Mouse (Mus musculus): ENCODE data around the gene Cldn4. TPM values are rescaled to one million over a fixed set of nuclear protein-coding genes. Genes with fewer than 3 reads are reported as not detected.

Cldn4 gene
- not detected for total RNA-seq (2021)

GRCm38 (mm10) chr5:134946857-134947255, at the start of gene Cldn4:
TSS of gene Cldn4 (minus strand) at chr5:134946934.
- no peak for DNase-seq (ENCODE audit: extremely low spot score in 1 of 2, low spot score in 2 of 2)
- intact Hi-C loops (cut with DNase I), result no loop called here

DNA sequence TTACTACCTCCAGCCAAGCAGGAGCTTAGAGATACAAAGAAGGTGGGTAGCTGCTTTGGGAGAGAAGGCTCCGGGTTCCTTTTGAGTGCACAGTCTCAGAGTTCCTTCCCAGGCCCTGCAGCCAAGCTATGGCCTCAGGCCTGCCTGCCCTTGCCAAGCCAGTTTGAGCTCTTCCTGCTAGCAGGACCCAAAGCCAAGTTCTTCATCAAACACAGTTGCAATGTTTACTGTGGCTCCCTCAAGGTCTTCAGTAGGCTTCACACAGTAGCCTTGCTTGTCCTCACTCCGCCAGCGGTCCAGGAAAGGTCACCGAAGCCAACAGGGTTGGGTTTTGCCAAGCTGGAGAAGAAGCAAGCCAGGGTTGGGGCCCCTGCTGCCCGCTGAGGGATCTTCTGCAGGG, 45.8 kb upstream of the Cldn4 start:
- no peak for DNase-seq (ENCODE audit: extremely low spot score in 1 of 2, low spot score in 2 of 2)
- intact Hi-C loops (cut with DNase I), result no loop called here

GRCm38 (mm10) chr5:134989741-134990140, 43.0 kb upstream of the Cldn4 start:
- DNase-seq (ENCODE audit: extremely low spot score in 1 of 2, low spot score in 2 of 2), result no peak
- intact Hi-C loops (cut with DNase I), result no loop called here

DNA sequence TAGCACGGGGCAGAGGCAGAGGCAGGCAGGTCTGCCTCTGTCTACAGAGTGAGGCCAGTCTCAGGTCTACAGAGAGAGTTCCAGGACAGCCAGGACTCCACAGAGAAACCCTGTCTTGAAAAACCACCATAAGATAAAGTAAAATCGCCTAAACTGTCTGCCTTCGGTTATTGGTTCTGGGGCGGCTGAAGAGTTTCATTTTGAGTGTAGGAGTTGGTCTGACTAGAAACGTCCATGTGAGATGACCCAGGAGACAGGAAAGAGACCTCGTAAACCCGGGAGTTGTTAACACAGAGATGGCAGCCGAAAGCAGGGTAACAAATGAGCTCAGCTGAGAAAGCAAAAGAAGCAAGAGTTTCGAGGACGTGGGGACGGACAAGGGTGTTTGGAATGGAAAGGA, 42.4 kb upstream of the Cldn4 start:
- intact Hi-C loops (cut with DNase I), result no loop called here
- DNase-seq (ENCODE audit: extremely low spot score in 1 of 2, low spot score in 2 of 2), result no peak

- peak in 1 of 2 experiments; percentile 49 for DNase-seq (ENCODE audit: extremely low spot score in 1 of 2, low spot score in 2 of 2)
- intact Hi-C loops (cut with DNase I), result no loop called here
These were observed 39.8 kb upstream of the Cldn4 start for GRCm38 (mm10) chr5:134986298-134987268.

DNA sequence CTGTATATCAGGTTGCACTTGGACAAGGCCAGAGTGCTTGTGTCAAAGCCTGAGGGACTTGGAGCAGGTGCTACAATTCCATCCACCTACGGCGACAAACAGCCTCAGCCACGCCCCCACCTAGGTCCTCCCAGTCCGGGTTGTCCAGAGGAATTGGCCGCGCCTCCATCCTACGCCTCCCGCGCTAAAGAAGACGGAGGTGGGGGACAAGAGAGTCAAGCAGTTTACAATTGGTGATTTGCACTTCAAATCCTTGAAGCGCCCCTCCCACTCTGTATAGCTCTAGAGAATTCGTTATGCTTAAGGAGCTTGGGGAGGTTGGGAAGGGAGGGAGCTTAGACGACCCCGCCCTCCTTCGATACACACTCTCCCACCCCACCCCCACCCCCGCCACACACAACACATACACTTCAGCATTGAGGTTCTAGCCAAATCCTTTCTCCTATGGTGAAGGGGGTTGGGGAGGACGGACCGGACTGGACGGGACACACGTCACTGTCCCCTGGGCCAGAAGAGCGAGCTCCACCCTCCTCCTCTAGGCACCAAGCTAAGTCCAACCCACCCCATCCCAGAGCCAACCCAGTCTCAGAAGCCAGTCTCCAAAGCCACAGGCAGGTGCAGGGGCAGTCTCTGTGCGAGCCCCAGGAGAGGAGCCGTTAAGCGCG, 39.0 kb upstream of the Cldn4 start, which contains the start of gene Cldn3:
Gene Cldn3 (plus strand): TSS at position 582 of the 665 bp plus-strand sequence.
- intact Hi-C loops (cut with DNase I), result no loop called here
- DNase-seq (ENCODE audit: extremely low spot score in 1 of 2, low spot score in 2 of 2), result peak in 1 of 2 experiments; percentile 39

DNA sequence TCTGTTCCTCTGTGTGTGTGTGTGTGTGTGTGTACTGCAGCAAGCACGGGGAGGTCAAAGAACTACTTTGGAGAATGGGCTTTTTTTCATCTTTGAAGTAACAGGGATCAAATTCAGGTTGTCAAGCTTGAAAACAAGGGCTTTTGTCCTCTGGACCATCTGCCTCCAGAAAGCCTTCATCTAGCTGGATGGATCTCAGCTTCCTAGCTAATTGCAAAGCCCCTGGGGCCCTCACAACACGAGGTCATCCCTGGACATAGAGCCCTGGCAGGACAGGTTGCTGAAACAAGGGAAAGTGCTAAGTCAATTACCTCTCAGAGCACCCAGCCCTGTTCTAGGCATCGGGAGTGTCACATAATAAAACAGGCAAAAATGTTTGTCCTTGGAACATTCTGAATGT, 37.0 kb upstream of the Cldn4 start:
- intact Hi-C loops (cut with DNase I), result no loop called here
- DNase-seq (ENCODE audit: extremely low spot score in 1 of 2, low spot score in 2 of 2), result no peak

DNA sequence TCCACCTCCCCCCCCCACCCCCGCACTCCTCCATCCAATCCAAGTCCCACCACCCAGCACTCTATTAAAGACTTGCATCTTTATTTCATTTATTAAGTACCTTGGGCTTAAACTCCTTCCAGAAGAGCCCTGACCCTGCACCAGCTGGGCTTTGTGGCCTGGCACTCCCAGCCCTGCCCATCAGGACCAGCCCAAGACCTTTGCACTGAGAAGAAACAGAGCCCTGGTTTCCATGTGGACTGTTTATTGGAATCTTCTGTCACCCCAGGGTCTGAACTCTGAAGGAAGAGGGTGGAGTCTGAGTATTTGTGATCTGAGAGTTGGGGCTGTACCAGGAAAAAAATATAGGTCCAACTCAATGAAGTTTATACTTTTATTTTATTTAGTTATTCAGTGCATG, 36.4 kb upstream of the Cldn4 start:
- DNase-seq (ENCODE audit: extremely low spot score in 1 of 2, low spot score in 2 of 2), result no peak
- intact Hi-C loops (cut with DNase I), result no loop called here

DNA sequence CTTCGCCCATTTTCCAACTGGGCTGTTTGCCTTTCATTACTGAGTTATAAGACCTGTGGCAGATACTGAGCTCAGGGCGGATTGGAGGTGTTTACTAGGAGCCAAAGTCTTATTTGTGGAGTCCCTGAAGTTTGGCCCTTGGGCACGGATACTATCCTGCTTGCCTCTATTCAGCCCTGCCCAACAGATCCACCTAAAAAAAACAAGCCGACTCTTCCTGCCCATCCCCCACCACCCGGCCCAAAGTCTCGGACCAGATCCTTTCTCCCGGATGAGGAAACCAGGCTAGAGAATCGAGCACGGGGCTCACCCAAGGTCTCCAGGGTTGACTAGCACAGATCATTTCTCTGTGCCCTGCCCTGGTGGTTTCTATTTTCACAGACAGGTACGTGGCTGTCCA, 34.4 kb upstream of the Cldn4 start:
- intact Hi-C loops (cut with DNase I), result no loop called here
- DNase-seq (ENCODE audit: extremely low spot score in 1 of 2, low spot score in 2 of 2), result no peak

- DNase-seq (ENCODE audit: extremely low spot score in 1 of 2, low spot score in 2 of 2), result no peak
- intact Hi-C loops (cut with DNase I), result no loop called here
These were observed 31.1 kb upstream of the Cldn4 start for GRCm38 (mm10) chr5:134977837-134978236.

- DNase-seq (ENCODE audit: extremely low spot score in 1 of 2, low spot score in 2 of 2), result no peak
- intact Hi-C loops (cut with DNase I), result no loop called here
These were observed 30.0 kb upstream of the Cldn4 start for GRCm38 (mm10) chr5:134976577-134977250.

GRCm38 (mm10) chr5:134976164-134976563, 29.4 kb upstream of the Cldn4 start:
- intact Hi-C loops (cut with DNase I), result no loop called here
- no peak for DNase-seq (ENCODE audit: extremely low spot score in 1 of 2, low spot score in 2 of 2)

GRCm38 (mm10) chr5:134974921-134975320, 28.2 kb upstream of the Cldn4 start:
- intact Hi-C loops (cut with DNase I), result no loop called here
- no peak for DNase-seq (ENCODE audit: extremely low spot score in 1 of 2, low spot score in 2 of 2)

- no peak for DNase-seq (ENCODE audit: extremely low spot score in 1 of 2, low spot score in 2 of 2)
- intact Hi-C loops (cut with DNase I), result no loop called here
These were observed 27.6 kb upstream of the Cldn4 start for GRCm38 (mm10) chr5:134974294-134974693.

DNA sequence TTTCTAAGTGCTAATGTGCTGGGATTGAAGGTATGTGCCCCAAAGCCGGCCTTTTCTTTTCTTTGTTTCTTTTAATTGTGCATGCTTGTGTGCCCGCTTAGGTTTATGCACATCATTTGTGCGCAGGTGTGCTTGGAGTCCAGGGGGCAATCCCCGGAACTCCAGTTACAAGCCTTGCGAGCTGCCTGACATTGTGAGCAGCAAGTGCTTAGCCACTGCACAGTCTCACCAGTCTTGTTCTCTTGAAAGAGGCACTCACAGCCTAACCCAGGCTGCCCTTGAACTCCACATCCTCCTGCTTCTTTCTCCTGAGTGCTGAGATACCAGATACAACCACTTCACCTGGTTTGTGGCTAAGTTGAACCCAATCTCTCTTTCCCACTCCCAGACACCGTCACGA, 26.8 kb upstream of the Cldn4 start:
- DNase-seq (ENCODE audit: extremely low spot score in 1 of 2, low spot score in 2 of 2), result no peak
- intact Hi-C loops (cut with DNase I), result no loop called here

DNA sequence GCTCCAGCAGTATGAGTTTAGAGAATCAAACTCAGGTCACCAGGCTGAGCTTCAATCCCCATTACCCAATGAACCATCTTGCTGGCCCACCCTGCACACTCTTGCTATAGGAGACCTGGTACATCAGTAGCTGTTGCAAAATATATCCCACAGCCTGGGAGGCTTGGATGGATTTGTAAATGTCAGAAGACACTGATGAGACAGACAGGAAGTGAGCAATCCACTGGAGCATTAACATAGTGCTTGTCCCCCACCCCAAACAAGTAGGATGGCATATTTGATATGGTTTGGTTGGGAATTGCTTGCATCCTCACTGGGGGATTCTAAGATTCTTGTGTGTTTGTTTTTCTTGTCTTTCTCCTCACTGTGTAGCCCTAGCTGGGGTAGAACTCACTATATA, 26.3 kb upstream of the Cldn4 start:
- intact Hi-C loops (cut with DNase I), result no loop called here
- no peak for DNase-seq (ENCODE audit: extremely low spot score in 1 of 2, low spot score in 2 of 2)

- no peak for DNase-seq (ENCODE audit: extremely low spot score in 1 of 2, low spot score in 2 of 2)
- intact Hi-C loops (cut with DNase I), result no loop called here
These were observed 23.9 kb upstream of the Cldn4 start for GRCm38 (mm10) chr5:134970671-134971070.

- no peak for DNase-seq (ENCODE audit: extremely low spot score in 1 of 2, low spot score in 2 of 2)
- intact Hi-C loops (cut with DNase I), result no loop called here
These were observed 20.6 kb upstream of the Cldn4 start for GRCm38 (mm10) chr5:134967164-134967944.

Measured in left cerebral cortex, postnatal 10 days (tissue).